Mouse (Mus musculus) G1E-ER4 (cell line): ENCODE data around the gene Shq1. TPM values are rescaled to one million over a fixed set of nuclear protein-coding genes. Genes with fewer than 3 reads are reported as not detected.

ENCODE experiments used
- GATA1 ChIP-seq: IDR thresholded peaks from one replicate; pipeline ENCODE4 v1.8.0; 2012; ENCODE audit warnings: low read length, inconsistent platforms
- polyA plus RNA-seq: library from polyadenylated mRNA; stranded (reverse); fragments of >175 nt; gene quantifications from 2 replicates; pipeline ENCODE4 v1.2.3, GENCODE M21; 2012

Shq1 gene
- polyA plus RNA-seq, 1 experiment, result 17.7 TPM

- TF ChIP-seq GATA1, result no peak
These were observed 138.6 kb downstream of the Shq1 start for GRCm38 (mm10) chr6:100532326-100532725.

GRCm38 (mm10) chr6:100529673-100530072 is 141.3 kb downstream of the Shq1 start:
- TF ChIP-seq GATA1, result no peak

GRCm38 (mm10) chr6:100528556-100528955 is 142.4 kb downstream of the Shq1 start:
- TF ChIP-seq GATA1, result no peak

GRCm38 (mm10) chr6:100527972-100528371 is 143.0 kb downstream of the Shq1 start:
- TF ChIP-seq GATA1, result no peak

- TF ChIP-seq GATA1, result no peak
These were observed 143.8 kb downstream of the Shq1 start for GRCm38 (mm10) chr6:100527161-100527560.

- TF ChIP-seq GATA1, result no peak
These were observed 144.9 kb downstream of the Shq1 start for GRCm38 (mm10) chr6:100526066-100526465.

- TF ChIP-seq GATA1, result no peak
These were observed 145.5 kb downstream of the Shq1 start for GRCm38 (mm10) chr6:100525496-100525895.

- no peak for TF ChIP-seq GATA1
These were observed 148.5 kb downstream of the Shq1 start for GRCm38 (mm10) chr6:100522495-100522894.

- no peak for TF ChIP-seq GATA1
These were observed 149.2 kb downstream of the Shq1 start for GRCm38 (mm10) chr6:100521615-100522398.

GRCm38 (mm10) chr6:100520558-100521099 is 150.3 kb downstream of the Shq1 start:
- no peak for TF ChIP-seq GATA1

- no peak for TF ChIP-seq GATA1
These were observed 151.1 kb downstream of the Shq1 start for GRCm38 (mm10) chr6:100519837-100520236.

Other genes starting within 250 kb of the Shq1 start
- gene Gxylt2, start 33.6 kb upstream of the Shq1 start, polyA plus RNA-seq, result not detected in 2 replicates
- gene Ppp4r2, start 162.5 kb upstream of the Shq1 start, polyA plus RNA-seq, result 25.6 and 69.4 TPM in 2 replicates